Mouse (Mus musculus) liver, adult 2 months (tissue): Measurements from ENCODE around the gene Sept10.

Experiments used
- CTCF ChIP-seq: fragments of 200-500 bp; IDR thresholded peaks from 2 replicates; pipeline ENCODE4 v1.5.1; 2011; ENCODE audit warnings: low read depth, low read length, control low read depth
- POLR2A ChIP-seq: fragments of 200-500 bp; IDR thresholded peaks from 2 replicates; pipeline ENCODE4 v1.6.1; 2011; ENCODE audit warnings: low read length, control low read depth; ENCODE audit not compliant: insufficient read depth; ENCODE audit errors: extremely low read depth

GRCm38 (mm10) chr10:59223890-59224289 is 2.2 kb upstream of the Sept10 start:
- TF ChIP-seq CTCF (no peak), POLR2A (no peak)
